Mouse (Mus musculus): ENCODE data around the gene Cyb561. TPM values are rescaled to one million over a fixed set of nuclear protein-coding genes. Genes with fewer than 3 reads are reported as not detected.

Cyb561 gene
- total and polyA plus RNA-seq, 3 experiments = 8.2 to 17.0 (median 8.5) TPM

GRCm38 (mm10) chr11:105928171-105928570 lies 25.0 kb downstream of the Cyb561 start:
- Histone ChIP-seq H3K79me2 (replicated peaks; ENCODE audit: control insufficient read depth, insufficient read depth, low read length) (no peaks in the 10 kb centered on the region), H3K4me1 (ENCODE audit: control insufficient read depth, insufficient read depth, low read length) (peaks cover 1% of the 10 kb centered on the region), H3K9ac (ENCODE audit: low read depth, low read length) (no peak overlapping the region), H3K27me3 (ENCODE audit: control insufficient read depth, insufficient read depth, low read length) (no peaks in the 10 kb centered on the region), H3K4me3 (no peak overlapping the region), H3K36me3 (ENCODE audit: control insufficient read depth, insufficient read depth, low read length) (no peaks in the 10 kb centered on the region), H3K27ac (no peak overlapping the region)
- 79% methylated on average over 5 of the region's 5 CpGs for WGBS
- DNase-seq = no peak
- TF ChIP-seq POLR2A (IDR thresholded peaks at IDR 0.05; ENCODE audit: insufficient read depth, low read depth, low read length) (no peak), CTCF (IDR thresholded peaks at IDR 0.05) (no peak), EP300 (IDR thresholded peaks at IDR 0.05; ENCODE audit: insufficient read depth, low read depth, low read length) (no peak)
- intact Hi-C loops (cut with DNase I) = loop anchor here (10.0 kb wide), 1 partner anchor 317 kb away; no protein-coding TSS in a partner anchor

GRCm38 (mm10) chr11:105927065-105928030 lies 25.8 kb downstream of the Cyb561 start:
- H3K9ac ChIP-seq (ENCODE audit: low read depth, low read length) = no peak overlapping the region
- TF ChIP-seq CTCF (IDR thresholded peaks at IDR 0.05) (0 out of 2 replicates have a peak, but pooled peaks have one; percentile 100), EP300 (IDR thresholded peaks at IDR 0.05; ENCODE audit: insufficient read depth, low read depth, low read length) (peak; percentile 80; the same call in 1 of the 2 replicates), POLR2A (IDR thresholded peaks at IDR 0.05; ENCODE audit: insufficient read depth, low read depth, low read length) (no peak)
- peak; percentile 68 to 71 for DNase-seq
- peaks cover 1% of the 10 kb centered on the region for H3K4me1 ChIP-seq (ENCODE audit: control insufficient read depth, insufficient read depth, low read length)
- no peaks in the 10 kb centered on the region for H3K36me3 ChIP-seq (ENCODE audit: control insufficient read depth, insufficient read depth, low read length)
- intact Hi-C loops (cut with DNase I) = loop anchor here (1.0 to 10.0 kb wide), 4 partner anchors 42 to 317 kb away; no protein-coding TSS in a partner anchor
- H3K4me3 ChIP-seq = no peak overlapping the region
- WGBS = 63% methylated on average over 14 of the region's 14 CpGs
- no peak overlapping the region for H3K27ac ChIP-seq
- H3K79me2 ChIP-seq (replicated peaks; ENCODE audit: control insufficient read depth, insufficient read depth, low read length) = no peaks in the 10 kb centered on the region
- H3K27me3 ChIP-seq (ENCODE audit: control insufficient read depth, insufficient read depth, low read length) = no peaks in the 10 kb centered on the region

- Histone ChIP-seq H3K27ac (no peak overlapping the region), H3K4me1 (ENCODE audit: control insufficient read depth, insufficient read depth, low read length) (peaks cover 1% of the 10 kb centered on the region), H3K9ac (ENCODE audit: low read depth, low read length) (no peak overlapping the region), H3K4me3 (no peak overlapping the region), H3K27me3 (ENCODE audit: control insufficient read depth, insufficient read depth, low read length) (no peaks in the 10 kb centered on the region), H3K79me2 (replicated peaks; ENCODE audit: control insufficient read depth, insufficient read depth, low read length) (no peaks in the 10 kb centered on the region), H3K36me3 (ENCODE audit: control insufficient read depth, insufficient read depth, low read length) (no peaks in the 10 kb centered on the region)
- 91% methylated on average over 20 of the region's 20 CpGs for WGBS
- DNase-seq = no peak
- no peak for TF ChIP-seq EP300 (IDR thresholded peaks at IDR 0.05; ENCODE audit: insufficient read depth, low read depth, low read length)
- TF ChIP-seq POLR2A (IDR thresholded peaks at IDR 0.05; ENCODE audit: insufficient read depth, low read depth, low read length) = no peak
- intact Hi-C loops (cut with DNase I) = loop anchor here (10.0 kb wide), 1 partner anchor 322 kb away; no protein-coding TSS in a partner anchor
Observed at GRCm38 (mm10) chr11:105922769-105923663, 30.1 kb downstream of the Cyb561 start.

- 73% methylated on average over 5 of the region's 5 CpGs for WGBS
Observed at GRCm38 (mm10) chr11:105921275-105921674, 31.9 kb downstream of the Cyb561 start.

GRCm38 (mm10) chr11:105920836-105921235 lies 32.3 kb downstream of the Cyb561 start:
- WGBS = 95% methylated on average over 2 of the region's 2 CpGs
- H3K27ac ChIP-seq = no peak overlapping the region
- H3K4me3 ChIP-seq = no peak overlapping the region
- TF ChIP-seq POLR2A (IDR thresholded peaks at IDR 0.05; ENCODE audit: insufficient read depth, low read depth, low read length) (no peak), EP300 (IDR thresholded peaks at IDR 0.05; ENCODE audit: insufficient read depth, low read depth, low read length) (no peak), CTCF (IDR thresholded peaks at IDR 0.05) (no peak)
- H3K36me3 ChIP-seq (ENCODE audit: control insufficient read depth, insufficient read depth, low read length) = no peaks in the 10 kb centered on the region
- no peaks in the 10 kb centered on the region for H3K27me3 ChIP-seq (ENCODE audit: control insufficient read depth, insufficient read depth, low read length)
- H3K9ac ChIP-seq (ENCODE audit: low read depth, low read length) = no peak overlapping the region
- H3K4me1 ChIP-seq (ENCODE audit: control insufficient read depth, insufficient read depth, low read length) = no peaks in the 10 kb centered on the region
- intact Hi-C loops (cut with DNase I) = loop anchor here (10.0 kb wide), 1 partner anchor 324 kb away; no protein-coding TSS in a partner anchor
- no peak for DNase-seq
- no peaks in the 10 kb centered on the region for H3K79me2 ChIP-seq (replicated peaks; ENCODE audit: control insufficient read depth, insufficient read depth, low read length)

More at GRCm38 (mm10) chr11:105921275-105921674, 31.9 kb downstream of the Cyb561 start:
- H3K9ac ChIP-seq (ENCODE audit: low read depth, low read length) = no peak overlapping the region
- no peaks in the 10 kb centered on the region for H3K27me3 ChIP-seq (ENCODE audit: control insufficient read depth, insufficient read depth, low read length)
- H3K27ac ChIP-seq = no peak overlapping the region
- intact Hi-C loops (cut with DNase I) = loop anchor here (10.0 kb wide), 1 partner anchor 324 kb away; no protein-coding TSS in a partner anchor
- TF ChIP-seq CTCF (IDR thresholded peaks at IDR 0.05) (no peak), POLR2A (IDR thresholded peaks at IDR 0.05; ENCODE audit: insufficient read depth, low read depth, low read length) (no peak), EP300 (IDR thresholded peaks at IDR 0.05; ENCODE audit: insufficient read depth, low read depth, low read length) (no peak)
- no peaks in the 10 kb centered on the region for H3K79me2 ChIP-seq (replicated peaks; ENCODE audit: control insufficient read depth, insufficient read depth, low read length)
- DNase-seq = no peak
- no peaks in the 10 kb centered on the region for H3K36me3 ChIP-seq (ENCODE audit: control insufficient read depth, insufficient read depth, low read length)
- no peak overlapping the region for H3K4me3 ChIP-seq
- no peaks in the 10 kb centered on the region for H3K4me1 ChIP-seq (ENCODE audit: control insufficient read depth, insufficient read depth, low read length)

Data from heart, adult 2 months (tissue).